8 mouse cellular contexts compared by ENCODE assay signal in the genomic region with DNA sequence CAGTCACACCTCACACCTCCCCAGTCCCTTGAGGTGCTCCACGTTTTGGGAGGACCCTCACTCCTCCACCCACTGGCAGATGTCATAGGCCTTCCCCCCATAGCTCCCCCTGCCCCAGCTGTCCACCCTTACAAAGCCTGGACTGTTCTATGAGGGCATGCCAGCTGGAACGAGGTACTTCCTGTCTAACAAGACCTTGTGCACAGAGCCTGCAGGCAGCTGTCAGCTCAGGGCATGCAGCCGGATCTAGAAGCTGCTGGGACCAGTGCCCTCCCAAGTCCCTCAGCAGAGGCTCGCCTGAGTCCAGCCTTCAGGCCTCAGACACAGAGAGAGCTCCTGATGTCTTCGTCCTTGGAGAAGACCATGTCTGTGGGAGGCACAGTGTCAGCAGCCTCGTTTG.
A peak's percentile ranks its signal among the peaks of the same experiment; 100 is the strongest.
DNase-seq lines count a peak whose midpoint lies in the region; ATAC-seq and TF ChIP-seq lines count a peak whose summit lies in the region.

No protein-coding gene starts in this region.

- peak; percentile 90 for ATAC-seq in forebrain, postnatal 0 days
- ATAC-seq in forebrain, embryonic 14.5 days: no peak
- ATAC-seq in kidney, postnatal 0 days (replicated peaks; ENCODE audit: low FRiP score, low read depth): peak; percentile 17; the same call in 1 of the 2 replicates
- ATAC-seq in liver, embryonic 11.5 days (replicated peaks; ENCODE audit: low FRiP score): no peak

- TF ChIP-seq CTCF in forebrain, postnatal 0 days (IDR thresholded peaks at IDR 0.05; ENCODE audit: low read depth): no peak
- no peak for TF ChIP-seq CTCF in kidney, postnatal 0 days (IDR thresholded peaks at IDR 0.05; ENCODE audit: low read depth)

- no peaks in the 10 kb centered on the region for H3K36me3 ChIP-seq in forebrain, postnatal 0 days (ENCODE audit: insufficient read depth)
- no peaks in the 10 kb centered on the region for H3K36me3 ChIP-seq in forebrain, embryonic 14.5 days (ENCODE audit: control insufficient read depth, insufficient read depth, low read length)
- H3K36me3 ChIP-seq in kidney, postnatal 0 days (ENCODE audit: insufficient read depth, low read length): no peaks in the 10 kb centered on the region
- no peaks in the 10 kb centered on the region for H3K36me3 ChIP-seq in liver, embryonic 11.5 days (ENCODE audit: control insufficient read depth, insufficient read depth, low read length)

- no peak overlapping the region for H3K4me2 ChIP-seq in forebrain, postnatal 0 days (ENCODE audit: low read depth)
- no peak overlapping the region for H3K4me2 ChIP-seq in forebrain, embryonic 14.5 days (ENCODE audit: low read length)
- no peak overlapping the region for H3K4me2 ChIP-seq in kidney, postnatal 0 days (ENCODE audit: low read length)
- H3K4me2 ChIP-seq in liver, embryonic 11.5 days: no peak overlapping the region

- no peaks in the 10 kb centered on the region for H3K4me1 ChIP-seq in forebrain, postnatal 0 days (ENCODE audit: insufficient read depth)
- no peaks in the 10 kb centered on the region for H3K4me1 ChIP-seq in forebrain, embryonic 14.5 days (ENCODE audit: control insufficient read depth, insufficient read depth, low read length)
- peaks cover 3% of the 10 kb centered on the region; the same call in 1 of the 2 replicates for H3K4me1 ChIP-seq in kidney, postnatal 0 days (replicated peaks; ENCODE audit: insufficient read depth, low read length)
- H3K4me1 ChIP-seq in liver, embryonic 11.5 days (replicated peaks; ENCODE audit: control insufficient read depth, insufficient read depth, low read length): no peaks in the 10 kb centered on the region

- H3K9ac ChIP-seq in forebrain, postnatal 0 days: no peak overlapping the region
- H3K9ac ChIP-seq in forebrain, embryonic 14.5 days (ENCODE audit: low read length): no peak overlapping the region
- H3K9ac ChIP-seq in kidney, postnatal 0 days (ENCODE audit: low read depth, low read length): no peak overlapping the region
- no peak overlapping the region for H3K9ac ChIP-seq in liver, embryonic 11.5 days (ENCODE audit: low read depth, low read length)

- H3K9me3 ChIP-seq in forebrain, postnatal 0 days (ENCODE audit: low read length): no peaks in the 10 kb centered on the region
- no peaks in the 10 kb centered on the region for H3K9me3 ChIP-seq in forebrain, embryonic 14.5 days (replicated peaks; ENCODE audit: control insufficient read depth, low read length)
- H3K9me3 ChIP-seq in kidney, postnatal 0 days (replicated peaks; ENCODE audit: low read length): no peaks in the 10 kb centered on the region
- no peaks in the 10 kb centered on the region for H3K9me3 ChIP-seq in liver, embryonic 11.5 days (ENCODE audit: control insufficient read depth, low read length)

- 41% methylated on average over 6 of the region's 6 CpGs for WGBS in forebrain, postnatal 0 days
- WGBS in forebrain, embryonic 14.5 days: 60% methylated on average over 6 of the region's 6 CpGs
- 26% methylated on average over 6 of the region's 6 CpGs for WGBS in kidney, postnatal 0 days
- WGBS in liver, embryonic 11.5 days: 48% methylated on average over 6 of the region's 6 CpGs

- DNase-seq in forebrain, postnatal 0 days: peak; percentile 65
- no peak for DNase-seq in forebrain, embryonic 14.5 days (ENCODE audit: low spot score)
- peak; percentile 77 for DNase-seq in Muller cell, postnatal 12 days (ENCODE audit: inconsistent ontology term)
- DNase-seq in gastrocnemius, postnatal 25 days: peak; percentile 67
- DNase-seq in kidney, postnatal 0 days (ENCODE audit: low spot score): peak; percentile 26
- peak; percentile 75 to 90 for DNase-seq in lung, postnatal 4 days
- no peak for DNase-seq in urinary bladder, postnatal 10 days (ENCODE audit: low spot score)
- no peak for DNase-seq in liver, embryonic 11.5 days (ENCODE audit: low spot score)

- H3K27me3 ChIP-seq in forebrain, postnatal 0 days (ENCODE audit: insufficient read depth, low read length): no peaks in the 10 kb centered on the region
- no peaks in the 10 kb centered on the region for H3K27me3 ChIP-seq in forebrain, embryonic 14.5 days (replicated peaks; ENCODE audit: control insufficient read depth, insufficient read depth, low read length)
- no peaks in the 10 kb centered on the region for H3K27me3 ChIP-seq in kidney, postnatal 0 days (ENCODE audit: insufficient read depth, low read length)
- no peaks in the 10 kb centered on the region for H3K27me3 ChIP-seq in liver, embryonic 11.5 days (replicated peaks; ENCODE audit: control insufficient read depth, insufficient read depth, low read length)

- no peak overlapping the region for H3K27ac ChIP-seq in forebrain, postnatal 0 days (ENCODE audit: low read depth, low read length)
- H3K27ac ChIP-seq in forebrain, embryonic 14.5 days (ENCODE audit: low read depth, low read length): no peak overlapping the region
- no peak overlapping the region for H3K27ac ChIP-seq in kidney, postnatal 0 days
- H3K27ac ChIP-seq in liver, embryonic 11.5 days (ENCODE audit: low read depth, low read length): no peak overlapping the region

- H3K4me3 ChIP-seq in forebrain, postnatal 0 days (ENCODE audit: low read depth, low read length): no peak overlapping the region
- H3K4me3 ChIP-seq in forebrain, embryonic 14.5 days (ENCODE audit: low read depth, low read length): no peak overlapping the region
- no peak overlapping the region for H3K4me3 ChIP-seq in kidney, postnatal 0 days (replicated peaks; ENCODE audit: low read depth, low read length)
- no peak overlapping the region for H3K4me3 ChIP-seq in liver, embryonic 11.5 days (ENCODE audit: low read depth, low read length)

Comparison
In these comparisons a context has a peak if more than half of its experiments do, and no peak if none do; other contexts are left out.
1. ATAC-seq: peak in forebrain, postnatal 0 days (single experiment) and kidney, postnatal 0 days (single experiment); none in forebrain, embryonic 14.5 days (single experiment) and liver, embryonic 11.5 days (single experiment).
2. DNase-seq: peak in forebrain, postnatal 0 days (single experiment), Muller cell, postnatal 12 days (single experiment), gastrocnemius, postnatal 25 days (single experiment), kidney, postnatal 0 days (single experiment) and lung, postnatal 4 days (2 of 2); none in forebrain, embryonic 14.5 days (single experiment), urinary bladder, postnatal 10 days (single experiment) and liver, embryonic 11.5 days (single experiment).